Mouse (Mus musculus) ES-Bruce4 (cell line): ENCODE data around the gene Svs3b.

ENCODE experiments used
- CTCF ChIP-seq: IDR thresholded peaks from one replicate; pipeline ENCODE4 v1.8.1; 2011; ENCODE audit warnings: low read depth, low read length
- EP300 ChIP-seq: IDR thresholded peaks from 2 replicates; pipeline ENCODE4 v1.6.1; 2011; ENCODE audit warnings: low read depth, low read length; ENCODE audit not compliant: insufficient read depth

DNA sequence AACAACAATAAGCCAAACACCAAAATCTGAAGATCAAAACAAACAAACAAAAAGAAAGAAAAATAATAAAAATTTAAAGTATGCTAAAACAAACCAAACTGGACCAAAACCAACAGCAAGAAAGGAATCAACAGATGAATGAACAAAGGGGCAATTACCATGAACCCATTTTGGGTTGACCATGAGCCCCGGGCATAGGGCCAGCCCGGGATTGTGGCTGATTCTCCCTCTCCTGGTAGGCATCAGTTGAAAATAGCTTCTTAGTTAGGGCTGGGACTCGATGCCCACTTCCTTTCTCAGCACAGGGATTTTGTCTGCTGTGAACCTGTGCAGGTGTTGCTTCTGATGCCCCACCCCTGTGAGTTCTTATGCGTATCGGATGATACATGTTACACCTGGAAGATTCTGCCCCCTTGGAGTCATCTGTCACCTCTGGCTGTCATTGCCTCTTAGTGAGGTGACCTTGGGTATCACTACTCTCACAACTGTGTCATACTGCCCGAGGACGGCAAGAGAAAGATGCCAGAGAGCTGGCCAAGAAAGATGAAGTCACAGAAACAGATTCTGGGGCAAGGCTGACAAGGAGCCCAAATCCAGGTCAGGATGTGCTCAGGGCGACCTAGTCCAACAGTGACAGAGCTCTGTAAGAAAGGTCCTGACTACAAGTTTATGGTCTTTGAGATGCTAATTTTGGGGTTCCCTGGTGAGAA is 27.9 kb downstream of the Svs3b start:
- TF ChIP-seq EP300 (no peak), CTCF (no peak)
